Mouse (Mus musculus) bone marrow, adult 2 months (tissue): ENCODE results near the gene Cd247. TPM values are rescaled to one million over a fixed set of nuclear protein-coding genes. Genes with fewer than 3 reads are reported as not detected.
A peak's percentile ranks its signal among the peaks of the same experiment; 100 is the strongest.

Experiments used
- H3K27ac ChIP-seq: fragments of 200-500 bp; 2 replicates; pipeline ENCODE4 v1.5.1; 2012; ENCODE audit warnings: low read depth, mild to moderate bottlenecking, control low read depth, inconsistent platforms, low read length; ENCODE audit not compliant: control insufficient read depth, poor library complexity, insufficient read depth
- H3K4me1 ChIP-seq: fragments of 200-500 bp; 2 replicates; pipeline ENCODE4 v1.6.1; 2011; ENCODE audit warnings: low read length; ENCODE audit not compliant: control insufficient read depth, insufficient read depth
- H3K4me3 ChIP-seq: fragments of 200-500 bp; replicated peaks from 2 replicates; pipeline ENCODE3; 2011; ENCODE audit warnings: mild to moderate bottlenecking, low read depth, low read length, control low read depth; ENCODE audit not compliant: control insufficient read depth
- CTCF ChIP-seq: fragments of 200-500 bp; IDR thresholded peaks from 2 replicates; pipeline ENCODE4 v1.5.1; 2011; ENCODE audit warnings: low read length, control low read depth; ENCODE audit not compliant: control insufficient read depth, insufficient read depth
- POLR2A ChIP-seq: fragments of 200-500 bp; IDR thresholded peaks from 2 replicates; pipeline ENCODE4 v1.6.1; 2011; ENCODE audit warnings: low read depth, mild to moderate bottlenecking, control low read depth, low read length, borderline replicate concordance; ENCODE audit not compliant: control insufficient read depth
- WGBS: fragments of 180-500 bp; shearing (Covaris S2); methylation state at CpG from one replicate; pipeline ENCODE4 v1.1.7; 2018; 5-methylcytosine and 5-hydroxymethylcytosine counted together
- polyA plus RNA-seq: library from polyadenylated mRNA; stranded (reverse); fragments of >200 nt; gene quantifications from 2 replicates; pipeline ENCODE4 v1.2.4, GENCODE M21; 2011; ENCODE audit warnings: low replicate concordance; ENCODE audit not compliant: missing spikeins, insufficient read depth, insufficient read length

Cd247 gene
- polyA plus RNA-seq, 1 experiment: 4.9 TPM

GRCm38 (mm10) chr1:165786296-165786695 lies 2.2 kb upstream of the Cd247 start:
- WGBS: 28% methylated on average over 11 of the region's 11 CpGs
- Histone ChIP-seq H3K4me3 (no peak overlapping the region), H3K4me1 (no peaks in the 10 kb centered on the region; the same call in 1 of the 2 replicates), H3K27ac (no peak overlapping the region)
- no peak for TF ChIP-seq POLR2A
- no peak for TF ChIP-seq CTCF

GRCm38 (mm10) chr1:165789066-165789660 lies 682 bp downstream of the Cd247 start:
- 87% methylated on average over 17 of the region's 17 CpGs for WGBS
- TF ChIP-seq POLR2A: no peak
- no peak for TF ChIP-seq CTCF
- H3K4me3 ChIP-seq: peak overlapping the region; percentile 26
- H3K4me1 ChIP-seq: no peaks in the 10 kb centered on the region; the same call in 1 of the 2 replicates
- H3K27ac ChIP-seq: peak overlapping the region; percentile 29; the same call in 1 of the 2 replicates

- no peak overlapping the region for H3K27ac ChIP-seq
- WGBS: 83% methylated on average over 6 of the region's 6 CpGs
- no peak overlapping the region for H3K4me3 ChIP-seq
- TF ChIP-seq CTCF (no peak), POLR2A (no peak)
- no peaks in the 10 kb centered on the region; the same call in 1 of the 2 replicates for H3K4me1 ChIP-seq
These were observed 1.5 kb downstream of the Cd247 start for GRCm38 (mm10) chr1:165789963-165790362.

- WGBS: 85% methylated on average over 17 of the region's 17 CpGs
- no peak overlapping the region for H3K4me3 ChIP-seq
- TF ChIP-seq POLR2A (no peak), CTCF (no peak)
- H3K4me1 ChIP-seq: no peaks in the 10 kb centered on the region; the same call in 1 of the 2 replicates
- no peak overlapping the region for H3K27ac ChIP-seq
These were observed 2.2 kb downstream of the Cd247 start for GRCm38 (mm10) chr1:165790461-165791210.

- no peak overlapping the region for H3K27ac ChIP-seq
- H3K4me1 ChIP-seq: no peaks in the 10 kb centered on the region; the same call in 1 of the 2 replicates
- 91% methylated on average over 9 of the region's 9 CpGs for WGBS
- no peak for TF ChIP-seq CTCF
- TF ChIP-seq POLR2A: no peak
- H3K4me3 ChIP-seq: no peak overlapping the region
These were observed 2.9 kb downstream of the Cd247 start for GRCm38 (mm10) chr1:165791411-165791810.

GRCm38 (mm10) chr1:165801709-165802310 lies 13.3 kb downstream of the Cd247 start:
- no peaks in the 10 kb centered on the region for H3K4me1 ChIP-seq
- no peak for TF ChIP-seq POLR2A
- H3K27ac ChIP-seq: no peak overlapping the region
- WGBS: 87% methylated on average over 11 of the region's 11 CpGs
- no peak overlapping the region for H3K4me3 ChIP-seq

- no peak overlapping the region for H3K4me3 ChIP-seq
- 73% methylated on average over 5 of the region's 5 CpGs for WGBS
- no peaks in the 10 kb centered on the region for H3K4me1 ChIP-seq
- TF ChIP-seq CTCF: no peak
- TF ChIP-seq POLR2A: no peak
- no peak overlapping the region for H3K27ac ChIP-seq
These were observed 14.6 kb downstream of the Cd247 start for GRCm38 (mm10) chr1:165803107-165803506.

- Histone ChIP-seq H3K27ac (no peak overlapping the region), H3K4me1 (no peaks in the 10 kb centered on the region), H3K4me3 (no peak overlapping the region)
- TF ChIP-seq CTCF: no peak
- TF ChIP-seq POLR2A: no peak
- WGBS: 86% methylated on average over 4 of the region's 4 CpGs
These were observed 15.7 kb downstream of the Cd247 start for GRCm38 (mm10) chr1:165804133-165804532.
